Mouse (Mus musculus) urinary bladder, postnatal 4 days (tissue): ENCODE data around the gene Ocln.
A peak's percentile ranks its signal among the peaks of the same experiment; 100 is the strongest.

Source experiments
- DNase-seq, 2 experiments: peaks; one replicate each; pipeline ENCODE4 v3.0.0; 2021 to 2022; ENCODE audit warnings: low spot score in 2 of 2

Gene Ocln

DNA sequence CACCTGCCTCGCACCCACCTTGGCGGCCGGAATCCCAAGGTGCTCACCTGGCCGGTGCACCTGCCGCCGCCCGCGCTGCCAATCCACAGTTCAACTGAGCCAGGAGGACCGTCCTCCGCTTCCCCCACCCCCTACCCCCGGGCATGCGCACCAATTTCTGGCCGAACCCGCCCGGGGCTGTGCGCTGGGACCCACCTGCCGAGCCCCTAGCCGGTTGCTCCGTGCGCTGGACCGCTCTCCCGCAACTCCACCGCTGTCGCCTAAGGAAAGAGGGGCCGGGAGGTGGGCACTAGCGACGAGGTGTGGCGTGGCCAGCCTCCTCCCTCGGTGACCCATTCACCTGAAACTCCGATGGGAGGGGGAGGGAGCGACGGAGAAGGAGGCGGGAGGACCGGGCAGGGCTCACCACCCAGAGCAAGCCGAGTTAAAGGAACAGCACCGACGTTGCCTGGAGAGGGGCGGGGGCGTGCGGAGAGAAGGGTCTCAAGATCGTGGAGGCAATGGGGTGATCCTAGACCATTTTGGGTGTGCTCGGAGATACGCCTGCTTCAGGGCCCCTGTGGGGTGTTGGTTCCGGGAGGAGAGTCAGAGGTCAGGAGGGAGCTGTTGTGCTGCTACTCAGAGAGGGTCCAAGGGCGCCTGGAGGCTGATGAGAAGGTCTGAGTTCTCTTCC lies at the start of gene Ocln:
Ocln (minus strand) TSS at position 350 of the 673 bp plus-strand sequence.
- peak; percentile 46 to 62 for DNase-seq

DNA sequence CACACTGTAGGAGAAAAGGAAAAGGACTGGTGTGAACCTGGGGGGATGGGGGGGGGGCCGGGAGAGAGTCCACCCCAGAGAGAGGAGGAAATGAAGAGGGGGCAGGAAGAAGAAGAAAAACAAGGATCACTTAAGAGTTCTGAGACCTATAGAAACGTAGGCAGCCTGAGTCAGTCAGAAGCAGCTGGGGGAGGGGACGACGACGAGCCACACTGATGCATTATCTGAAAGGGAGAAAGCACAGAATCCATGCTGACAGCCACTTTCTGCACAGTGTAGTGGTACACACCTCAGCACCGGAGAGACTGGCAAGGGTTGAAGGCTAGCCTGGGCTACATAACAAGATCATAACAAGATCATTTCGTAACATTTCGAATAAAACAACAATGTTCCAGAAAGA lies 48.5 kb upstream of the Ocln start:
- no peak for DNase-seq

DNA sequence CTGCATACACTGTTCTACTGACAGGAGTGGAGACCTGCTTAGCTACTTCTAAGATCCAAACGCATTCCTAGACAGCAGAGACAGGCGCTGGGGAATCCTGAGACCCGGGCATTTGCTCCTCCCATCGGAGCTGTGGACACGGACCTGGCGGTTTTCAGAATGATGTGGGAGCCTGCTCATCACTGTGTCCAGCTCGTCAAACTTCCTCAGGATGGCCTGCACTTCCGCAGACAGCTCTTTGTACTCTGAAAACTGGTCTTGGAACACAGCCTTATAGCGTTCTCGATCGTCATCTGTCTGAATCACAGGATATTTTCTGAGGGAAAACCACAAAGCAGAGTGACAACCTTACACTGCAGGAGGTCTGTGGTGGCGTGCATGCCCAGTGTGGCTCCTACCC lies 47.8 kb upstream of the Ocln start:
- no peak for DNase-seq

DNA sequence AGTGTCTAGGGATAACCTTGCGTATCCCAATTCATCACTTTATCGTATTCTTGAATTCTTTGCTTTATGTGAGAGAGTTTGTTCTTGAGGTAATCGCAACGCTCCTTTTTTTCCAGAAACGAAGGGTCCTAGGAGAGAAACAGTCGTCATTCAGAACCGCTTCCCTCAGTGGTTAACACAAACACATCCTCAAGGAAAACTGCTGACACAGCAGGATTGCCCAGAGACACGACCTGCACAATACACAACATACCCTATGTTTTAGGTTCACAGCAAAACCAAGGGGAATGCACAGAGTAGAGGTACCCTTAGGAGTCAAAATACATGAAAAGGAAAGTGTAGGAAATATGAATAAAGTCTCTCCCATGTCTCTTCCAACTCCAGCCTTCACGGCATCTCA lies 44.8 kb upstream of the Ocln start:
- DNase-seq = no peak

DNA sequence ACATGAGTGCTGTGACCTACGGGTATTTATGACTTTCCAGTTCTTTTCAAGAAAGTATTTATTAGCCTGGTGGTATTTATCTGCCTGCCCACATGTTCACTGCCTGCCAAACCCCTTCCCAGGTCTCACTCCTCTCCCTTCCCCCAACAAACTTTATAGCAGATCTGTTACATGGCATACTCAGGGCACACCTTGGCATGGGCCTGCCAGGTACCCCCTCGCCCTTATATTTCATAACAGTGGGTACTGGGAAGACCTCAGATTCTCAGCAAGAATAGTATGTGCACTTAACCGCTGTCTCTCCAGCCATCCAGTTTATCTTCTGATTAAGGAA lies 43.0 kb upstream of the Ocln start:
- no peak for DNase-seq

DNA sequence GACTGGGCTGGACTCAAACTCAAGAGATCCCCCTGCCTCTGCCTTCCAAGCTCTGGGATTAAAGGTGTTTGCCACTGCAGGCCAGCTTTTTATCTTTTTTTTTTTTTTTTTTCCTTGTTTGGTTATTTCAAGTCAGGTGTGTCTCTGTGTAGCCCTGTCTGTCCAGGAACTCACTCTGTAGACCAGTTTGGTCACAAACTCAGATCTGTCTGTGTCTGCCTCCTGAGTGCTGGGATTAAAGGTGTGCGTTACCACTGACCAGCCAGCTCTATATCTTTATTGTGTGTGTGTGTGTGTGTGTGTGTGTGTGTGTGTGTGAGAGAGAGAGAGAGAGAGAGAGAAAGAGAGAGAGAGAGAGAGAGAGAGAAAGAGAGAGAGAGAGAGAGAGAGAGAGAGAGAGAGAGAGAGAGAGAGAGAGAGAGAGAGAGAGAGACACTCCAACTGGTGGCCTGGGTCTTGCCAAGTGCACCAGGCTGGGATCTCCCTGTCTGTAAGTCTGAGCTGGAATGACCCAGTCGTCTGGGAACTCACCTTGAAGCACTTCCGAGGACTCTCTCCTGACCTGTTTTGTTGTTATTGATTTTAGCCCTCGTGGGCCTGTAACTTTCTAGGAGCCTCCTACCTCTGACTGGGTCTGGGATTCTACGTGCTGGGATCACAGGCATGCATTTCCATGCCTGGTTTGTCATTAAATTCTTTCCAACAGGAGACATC lies 42.5 kb upstream of the Ocln start:
- DNase-seq = no peak

DNA sequence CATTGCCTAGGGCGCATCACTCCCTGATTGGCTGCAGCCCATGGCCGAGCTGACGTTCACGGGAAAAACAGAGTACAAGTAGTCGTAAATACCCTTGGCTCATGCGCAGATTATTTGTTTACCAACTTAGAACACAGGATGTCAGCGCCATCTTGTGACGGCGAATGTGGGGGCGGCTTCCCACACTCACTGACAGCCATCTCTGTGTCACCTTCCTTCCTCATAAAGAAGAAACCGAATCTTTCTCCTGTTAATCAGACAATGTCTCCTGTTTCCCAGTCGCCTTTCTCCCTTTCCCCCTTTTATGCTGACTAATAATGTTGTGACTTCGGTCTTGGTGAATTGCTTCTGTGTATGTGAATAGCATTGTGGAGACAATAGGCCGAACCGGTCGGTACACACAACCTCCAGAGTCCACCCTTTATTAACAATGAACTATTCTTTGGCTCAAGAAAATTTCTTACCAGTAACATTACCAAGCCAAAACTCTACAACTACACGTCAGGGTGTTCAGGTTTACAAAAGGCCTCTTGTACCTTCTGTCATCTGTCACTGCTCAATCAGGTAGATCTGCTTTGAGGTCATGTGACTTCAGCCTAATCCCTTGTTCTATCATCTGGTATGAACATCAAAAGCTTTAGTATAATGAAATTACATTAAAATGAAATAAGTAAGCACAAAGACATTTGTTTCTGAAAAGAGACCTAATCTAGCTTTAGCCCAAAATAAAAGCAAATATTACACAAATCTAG lies 41.7 kb upstream of the Ocln start:
- no peak for DNase-seq

DNA sequence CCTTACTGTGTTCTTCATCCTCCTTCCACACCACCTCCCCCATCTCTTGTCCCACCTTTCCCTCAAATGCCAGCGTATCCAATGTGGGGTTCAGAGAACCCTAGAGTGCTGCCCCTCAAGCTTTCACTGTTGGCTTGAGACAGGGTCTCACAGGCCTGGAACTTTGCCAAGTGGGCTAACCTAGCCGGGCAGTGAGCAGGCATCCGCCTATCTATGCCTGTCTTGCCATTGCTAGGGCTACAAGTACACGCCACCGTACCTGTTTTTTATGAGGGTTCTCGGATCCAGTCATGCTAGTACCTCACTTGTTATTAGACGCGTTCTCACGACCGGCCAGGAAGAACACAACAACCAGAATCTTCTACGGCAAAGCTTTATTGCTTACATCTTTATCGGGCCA lies 36.1 kb upstream of the Ocln start:
- no peak for DNase-seq

DNA sequence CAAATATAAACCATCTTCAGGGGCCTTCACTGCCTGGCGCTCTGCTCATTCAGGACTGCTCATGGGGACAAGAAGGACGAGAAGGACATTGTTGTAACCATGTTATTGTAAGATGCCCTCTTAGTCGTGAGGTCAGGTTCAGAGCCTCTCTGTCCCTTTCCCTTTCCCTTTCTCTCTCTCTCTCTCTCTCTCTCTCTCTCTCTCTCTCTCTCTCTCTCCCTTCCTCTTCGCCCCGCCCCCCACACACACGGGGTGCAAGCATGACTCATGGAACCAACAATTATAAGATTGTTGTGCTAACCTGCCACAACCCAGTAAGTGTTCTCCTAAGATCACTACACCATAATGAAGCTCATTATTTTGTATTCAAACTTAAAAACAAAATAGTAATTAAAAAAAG lies 29.6 kb upstream of the Ocln start:
- DNase-seq = no peak

DNA sequence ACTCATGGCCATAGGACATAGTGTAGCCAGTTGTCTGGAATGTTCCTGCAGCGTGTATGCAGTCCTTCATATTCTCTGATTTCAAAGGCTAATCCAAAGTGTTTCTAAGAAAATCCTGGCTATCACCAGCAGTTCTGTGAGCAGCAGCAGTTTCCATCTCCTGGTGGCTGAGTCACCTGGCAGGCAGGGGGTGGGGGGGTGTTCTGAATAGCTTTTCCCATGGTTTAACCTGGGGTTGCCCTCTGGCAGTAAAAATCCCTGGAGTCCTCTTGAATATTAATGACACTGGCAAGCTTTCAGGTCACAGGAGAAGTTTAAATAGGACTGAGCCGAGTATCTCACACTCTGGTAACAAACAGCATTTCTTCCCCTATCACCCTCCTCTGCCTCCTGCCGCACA lies 29.2 kb upstream of the Ocln start:
- no peak for DNase-seq

DNA sequence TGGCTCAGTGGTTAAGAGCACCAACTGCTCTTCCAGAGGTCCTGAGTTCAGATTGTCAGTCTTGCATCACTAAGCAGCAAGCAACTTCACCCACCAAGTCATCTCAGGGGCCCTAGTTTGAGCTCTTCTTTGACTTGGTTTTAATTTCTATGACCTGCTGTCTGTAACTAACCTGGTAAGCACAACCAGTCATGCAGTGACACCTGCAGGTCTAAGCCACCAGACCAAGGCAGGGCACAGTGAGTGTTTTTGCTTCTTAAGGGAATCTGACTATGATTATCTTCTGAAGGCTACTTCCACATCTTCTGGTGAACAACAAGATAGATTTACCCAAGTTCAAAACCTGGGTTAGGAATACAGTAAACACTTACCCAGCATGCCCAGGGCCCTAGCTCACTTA lies 27.4 kb upstream of the Ocln start:
- DNase-seq = no peak

DNA sequence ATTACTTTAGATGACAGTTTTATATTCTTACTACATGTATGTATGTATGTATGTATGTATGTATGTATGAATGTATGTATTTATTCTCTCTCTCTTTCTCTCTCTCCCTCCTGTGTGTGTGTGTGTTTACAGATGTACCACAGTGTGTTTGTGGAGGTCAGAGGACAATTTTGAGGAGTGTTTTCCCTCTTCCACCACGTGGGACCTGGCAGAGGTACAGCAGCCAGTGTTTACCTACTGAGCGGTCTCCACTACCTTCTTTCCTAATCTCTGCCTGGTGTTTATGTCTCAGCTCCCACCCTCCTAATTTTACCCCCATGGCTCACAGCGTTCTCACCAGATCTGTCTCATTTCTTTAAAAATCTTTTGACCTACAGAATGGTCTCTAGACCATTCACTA lies 26.7 kb upstream of the Ocln start:
- no peak for DNase-seq

DNA sequence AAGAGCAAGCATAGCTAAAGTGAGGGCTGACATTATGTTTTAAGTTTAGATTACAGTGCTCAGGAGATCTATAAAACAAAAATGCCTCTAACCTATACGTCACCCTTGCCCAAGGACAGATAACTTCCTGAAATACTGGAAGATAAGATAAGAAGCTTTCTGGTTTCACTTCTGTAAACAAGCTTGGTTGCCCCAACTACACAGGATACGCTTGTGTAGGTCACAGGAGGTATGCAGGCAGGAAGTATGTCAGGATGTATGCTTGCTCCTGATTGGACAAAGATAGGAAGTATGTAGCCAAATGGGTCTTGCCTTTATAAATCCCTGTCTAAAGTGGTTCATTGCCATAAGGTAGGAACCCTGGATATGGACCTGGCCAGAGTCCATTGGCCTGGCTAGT lies 23.4 kb upstream of the Ocln start:
- DNase-seq = no peak

DNA sequence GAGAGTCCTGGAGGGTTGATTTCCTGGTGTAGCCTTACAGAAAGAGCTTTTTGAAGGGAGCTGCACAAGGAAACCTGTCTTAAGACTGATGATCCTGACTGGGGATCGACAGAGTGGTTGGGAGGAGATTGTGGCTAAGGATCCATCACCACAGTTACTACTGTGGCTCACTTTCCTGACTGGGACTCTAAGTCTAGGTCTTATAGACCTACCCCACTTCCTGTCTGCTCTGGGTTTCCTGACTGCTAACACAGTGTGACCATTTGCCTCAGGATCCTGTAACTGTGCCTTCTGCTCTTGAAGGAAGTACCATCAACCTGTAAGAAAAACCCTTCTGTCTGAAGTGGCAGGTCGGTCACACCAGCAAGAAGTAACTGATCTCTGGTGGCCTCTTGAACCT lies 18.2 kb upstream of the Ocln start:
- no peak for DNase-seq

DNA sequence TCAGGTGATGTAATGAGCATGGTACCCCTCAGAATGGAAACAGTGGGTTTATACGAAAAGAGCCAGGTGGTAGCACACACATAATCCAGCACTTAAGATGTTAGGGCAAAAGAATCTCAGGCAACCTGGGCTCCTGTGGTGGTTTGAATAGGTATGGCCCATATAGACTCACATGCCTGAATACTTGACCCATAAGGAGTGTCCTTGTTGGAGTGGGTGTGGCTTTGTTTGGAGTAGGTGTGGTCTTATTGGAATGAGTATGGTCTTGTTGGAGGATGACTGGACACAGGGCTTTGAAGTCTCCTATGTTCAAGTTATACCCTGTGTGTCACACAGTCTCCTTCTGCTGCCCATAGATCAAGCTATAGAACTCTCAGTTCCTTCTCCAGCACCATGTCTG lies 15.8 kb upstream of the Ocln start:
- no peak for DNase-seq

DNA sequence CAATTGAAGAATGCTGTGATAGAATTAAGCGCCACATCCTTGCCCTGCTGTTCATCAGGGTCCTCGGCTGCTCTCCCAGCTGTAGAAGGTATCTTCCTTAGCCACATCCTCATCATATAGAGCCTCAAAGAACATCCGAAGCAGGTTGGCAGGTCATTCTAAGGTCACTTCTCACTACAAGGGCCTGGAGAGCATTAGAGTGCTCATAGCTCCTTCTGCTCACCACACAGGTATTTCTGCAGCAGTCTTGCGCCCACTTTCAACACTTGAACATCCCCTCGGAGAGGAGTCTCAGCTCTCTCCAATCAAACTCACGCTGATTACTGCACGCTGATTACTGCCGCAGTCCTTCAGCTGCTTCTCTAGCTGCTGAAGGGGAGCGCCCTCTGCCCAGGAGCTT lies 6.9 kb upstream of the Ocln start:
- no peak for DNase-seq

DNA sequence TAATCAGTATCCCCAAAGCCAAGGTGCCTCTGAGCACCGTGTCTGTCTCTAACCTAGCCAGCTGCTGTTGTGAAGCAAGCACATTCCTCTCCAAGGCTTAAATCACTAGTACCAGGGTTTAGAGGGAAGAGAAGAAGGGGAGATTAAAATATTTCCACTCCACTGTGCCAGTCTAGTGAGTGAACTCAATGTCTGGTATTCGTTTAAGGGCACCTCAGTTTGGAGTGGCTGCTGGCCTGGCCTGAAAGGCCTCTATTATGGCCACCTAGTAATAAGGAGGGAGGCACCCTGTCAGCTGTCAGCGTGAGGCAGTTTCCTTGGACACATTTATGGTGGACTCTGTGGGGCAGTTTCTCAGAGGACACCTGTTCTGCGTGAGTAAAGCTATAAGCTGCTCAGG lies 4.5 kb upstream of the Ocln start:
- DNase-seq = no peak

DNA sequence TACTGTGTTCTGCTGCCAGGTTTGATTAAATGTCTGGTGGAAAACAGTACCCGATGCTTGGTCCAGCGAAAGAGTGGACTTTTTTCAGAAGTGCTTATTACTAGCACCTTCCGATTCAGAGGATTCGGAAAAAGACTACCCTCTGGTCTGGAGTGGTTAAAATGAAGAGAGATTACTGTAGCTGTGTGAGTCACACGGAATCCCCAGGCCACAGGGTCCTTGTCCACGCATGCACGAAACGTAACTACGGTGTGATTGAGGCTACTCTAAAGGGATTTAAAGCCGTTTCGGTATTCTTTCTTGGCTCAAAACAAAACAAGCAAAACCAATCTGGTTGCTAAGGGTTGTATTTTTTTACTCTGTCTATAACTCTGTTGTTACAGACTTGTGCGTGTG lies 522 bp upstream of the Ocln start:
- no peak for DNase-seq

DNA sequence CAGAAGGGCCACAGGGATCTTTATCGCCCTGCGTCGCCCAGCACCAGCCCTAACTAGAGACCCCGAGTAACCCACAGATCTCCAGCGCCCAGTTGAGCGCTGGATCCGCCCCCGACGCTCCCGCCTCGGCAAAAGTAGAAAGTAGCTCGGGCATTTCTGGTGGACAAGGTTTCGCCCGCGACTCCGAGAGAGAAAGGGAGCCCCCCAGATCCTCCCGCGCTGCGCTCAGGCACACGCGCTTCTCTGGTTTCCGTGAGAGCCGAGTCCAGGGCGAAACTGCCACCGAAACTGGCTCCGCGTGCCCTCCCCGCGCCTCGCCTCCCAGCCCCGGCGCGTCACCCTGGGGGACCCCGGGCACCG lies 529 bp downstream of the Ocln start:
- DNase-seq = no peak

DNA sequence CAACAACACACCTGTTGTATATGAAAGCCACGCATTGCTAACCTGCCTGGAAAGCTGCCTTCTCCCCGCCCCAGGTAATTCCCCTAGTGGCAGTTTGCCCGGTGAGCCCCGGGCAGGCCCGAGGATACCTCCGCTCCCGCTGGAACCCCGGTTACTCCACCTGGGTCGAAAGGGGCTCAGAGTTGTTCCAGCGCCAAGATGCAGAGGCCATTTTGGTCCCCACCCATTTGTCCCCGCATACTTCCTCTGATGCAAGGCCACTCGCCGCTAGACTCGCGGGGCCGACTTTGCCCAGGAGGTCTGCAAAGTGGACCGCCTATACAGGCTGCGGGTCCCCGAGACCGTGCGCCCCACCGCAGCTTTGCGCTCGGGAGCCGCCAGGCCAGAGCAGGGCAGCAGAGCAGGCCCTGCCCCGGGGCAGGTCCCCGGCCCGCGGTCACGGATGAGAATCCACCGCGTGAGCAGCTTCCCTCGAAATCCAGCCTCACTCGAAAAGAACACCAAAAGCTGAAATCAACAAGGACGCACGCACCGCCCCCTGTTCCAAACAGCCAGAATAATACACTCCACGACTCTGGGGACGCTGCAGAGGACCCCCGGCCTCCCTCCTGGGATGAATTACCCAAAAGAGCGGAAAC lies 1.0 kb downstream of the Ocln start:
- DNase-seq = no peak

DNA sequence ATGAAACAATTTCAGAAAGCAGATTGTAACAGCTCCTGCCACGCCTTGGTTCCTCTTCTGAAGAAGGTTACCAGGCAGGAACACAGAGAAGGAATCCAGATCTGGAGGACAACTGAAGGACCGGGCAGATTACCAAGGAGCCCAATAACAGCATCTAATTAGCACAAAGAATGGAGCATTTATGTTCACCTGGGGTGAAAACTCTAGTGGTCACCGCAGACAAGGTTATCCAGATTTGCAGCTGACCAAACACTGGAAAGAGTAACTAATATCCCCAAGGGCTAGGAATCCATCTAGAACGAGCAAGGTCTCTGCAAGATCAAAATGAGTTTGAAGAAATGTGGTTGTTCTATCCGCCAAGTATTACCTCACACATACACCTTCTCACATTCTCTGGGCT lies 5.2 kb downstream of the Ocln start:
- DNase-seq = no peak

DNA sequence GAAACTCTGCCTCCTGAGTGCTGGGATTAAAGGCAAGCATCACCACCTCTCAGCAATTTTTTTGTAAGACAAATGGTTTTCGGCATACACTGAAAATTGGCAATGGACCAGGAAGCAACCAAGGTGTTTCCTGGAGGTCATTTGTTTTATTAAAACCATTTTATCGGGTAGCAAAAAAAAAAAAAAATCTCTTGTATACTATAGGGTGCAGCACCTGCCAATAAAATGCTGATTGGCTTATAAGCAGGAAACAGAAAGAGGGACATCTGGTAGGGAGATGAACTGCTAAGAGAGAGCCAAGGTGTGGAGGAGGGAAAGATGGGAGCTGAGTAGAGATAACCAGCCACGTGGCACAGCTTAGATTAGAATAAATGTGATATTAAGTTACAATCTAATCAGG lies 7.0 kb downstream of the Ocln start:
- DNase-seq = no peak

DNA sequence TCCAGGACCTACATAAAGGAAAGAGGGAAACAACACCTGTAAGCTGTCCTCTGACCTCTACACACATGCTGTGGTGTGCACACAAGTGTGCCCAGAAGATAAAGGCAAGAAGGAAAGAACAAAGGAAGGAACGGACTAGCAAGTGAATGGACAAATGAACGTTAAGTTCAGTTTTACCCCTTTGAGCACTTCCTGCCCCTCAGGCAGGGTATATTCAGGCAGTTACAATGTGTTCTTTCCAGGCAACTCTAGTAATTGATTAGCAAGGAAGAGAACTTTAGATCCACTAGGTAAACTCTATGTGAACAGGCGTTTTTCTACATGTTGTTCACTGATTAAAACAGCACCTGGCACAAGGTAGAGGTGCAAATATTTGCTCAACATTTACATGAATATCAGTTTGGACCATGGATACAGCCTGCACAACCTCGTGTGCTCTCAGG lies 8.3 kb downstream of the Ocln start:
- no peak for DNase-seq
